Mouse (Mus musculus) urinary bladder, postnatal 25 days (tissue): ENCODE data around the gene Pi4k2a.
A peak's percentile ranks its signal among the peaks of the same experiment; 100 is the strongest.

Experiments used
- DNase-seq: peaks from one replicate; pipeline ENCODE4 v3.0.0; 2022; ENCODE audit warnings: low spot score

Gene Pi4k2a

DNA sequence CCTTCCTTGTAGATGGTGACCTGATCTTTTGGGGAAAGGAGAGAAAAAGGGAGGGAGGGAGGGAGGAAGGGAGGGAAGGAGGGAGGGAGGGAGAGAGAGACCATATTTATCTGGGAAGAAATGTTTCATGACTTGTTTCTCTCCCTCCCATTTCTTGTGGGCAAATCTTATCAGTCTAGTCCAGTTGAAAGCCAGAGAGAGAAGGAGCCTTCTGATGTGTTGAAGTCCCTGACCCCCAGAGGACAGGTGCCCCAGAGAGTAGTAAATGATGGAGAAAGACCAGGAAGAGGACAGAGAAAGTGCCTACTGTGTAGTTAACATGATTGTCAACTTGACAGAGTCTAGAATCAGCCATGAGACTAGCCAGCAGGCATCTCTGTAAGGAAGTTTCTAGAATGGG is 44.8 kb downstream of the Pi4k2a start:
- DNase-seq = no peak

DNA sequence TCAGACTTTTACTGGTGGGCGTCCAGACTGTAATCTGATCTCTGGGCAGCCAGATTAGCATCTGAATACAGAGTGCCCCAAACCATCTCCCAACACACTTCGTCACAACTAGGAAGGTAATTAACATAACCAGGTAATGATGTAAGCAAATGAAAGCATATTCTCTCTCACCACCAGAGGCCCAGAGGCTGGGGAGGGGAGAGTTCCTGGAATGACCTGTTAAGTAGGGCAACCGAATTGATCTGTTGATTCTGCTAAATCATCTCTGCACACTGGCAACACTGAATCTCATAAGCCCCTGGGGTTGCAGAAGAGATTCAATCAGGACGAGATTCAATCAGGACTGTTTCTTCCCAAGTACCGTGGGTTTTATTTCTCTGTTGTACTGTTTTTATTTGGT is 45.9 kb downstream of the Pi4k2a start:
- DNase-seq = no peak

GRCm38 (mm10) chr19:42137167-42137672 is 47.0 kb downstream of the Pi4k2a start:
- no peak for DNase-seq

DNA sequence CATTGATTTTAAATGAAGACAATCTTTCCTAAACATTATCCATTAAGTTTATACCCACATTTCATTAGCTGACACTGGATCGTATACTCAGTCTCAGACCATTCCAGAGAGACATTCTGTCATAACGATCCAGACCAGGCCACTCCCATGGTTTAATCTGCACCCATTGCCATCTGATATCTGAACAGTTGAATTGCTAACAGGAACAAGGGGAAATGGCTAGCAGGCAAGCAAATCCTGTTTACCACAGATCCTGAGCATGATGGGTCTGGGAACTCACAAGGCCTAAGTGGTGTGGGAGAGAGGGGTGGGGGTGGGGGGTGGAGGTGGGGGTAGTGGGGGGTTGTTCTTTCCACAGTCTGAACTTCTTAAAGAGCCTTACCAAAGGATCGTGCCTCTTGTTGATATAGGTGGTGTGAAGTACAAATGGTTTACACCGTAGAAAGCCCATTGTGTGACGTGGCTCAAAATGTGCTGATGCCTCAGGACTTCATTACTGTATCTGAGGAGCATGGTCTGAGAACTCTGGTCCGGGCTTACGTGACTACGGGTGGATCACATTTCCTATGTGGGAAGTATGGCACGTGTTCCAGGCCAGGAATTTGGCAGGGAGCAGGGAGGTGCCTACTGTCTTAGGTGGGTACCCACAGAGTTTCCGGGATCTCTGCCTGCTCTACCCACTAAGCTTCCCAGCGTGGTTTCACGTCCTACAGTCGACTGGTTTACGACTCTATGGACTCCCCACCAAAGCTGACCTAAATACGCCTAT is 48.4 kb downstream of the Pi4k2a start:
- DNase-seq = no peak

DNA sequence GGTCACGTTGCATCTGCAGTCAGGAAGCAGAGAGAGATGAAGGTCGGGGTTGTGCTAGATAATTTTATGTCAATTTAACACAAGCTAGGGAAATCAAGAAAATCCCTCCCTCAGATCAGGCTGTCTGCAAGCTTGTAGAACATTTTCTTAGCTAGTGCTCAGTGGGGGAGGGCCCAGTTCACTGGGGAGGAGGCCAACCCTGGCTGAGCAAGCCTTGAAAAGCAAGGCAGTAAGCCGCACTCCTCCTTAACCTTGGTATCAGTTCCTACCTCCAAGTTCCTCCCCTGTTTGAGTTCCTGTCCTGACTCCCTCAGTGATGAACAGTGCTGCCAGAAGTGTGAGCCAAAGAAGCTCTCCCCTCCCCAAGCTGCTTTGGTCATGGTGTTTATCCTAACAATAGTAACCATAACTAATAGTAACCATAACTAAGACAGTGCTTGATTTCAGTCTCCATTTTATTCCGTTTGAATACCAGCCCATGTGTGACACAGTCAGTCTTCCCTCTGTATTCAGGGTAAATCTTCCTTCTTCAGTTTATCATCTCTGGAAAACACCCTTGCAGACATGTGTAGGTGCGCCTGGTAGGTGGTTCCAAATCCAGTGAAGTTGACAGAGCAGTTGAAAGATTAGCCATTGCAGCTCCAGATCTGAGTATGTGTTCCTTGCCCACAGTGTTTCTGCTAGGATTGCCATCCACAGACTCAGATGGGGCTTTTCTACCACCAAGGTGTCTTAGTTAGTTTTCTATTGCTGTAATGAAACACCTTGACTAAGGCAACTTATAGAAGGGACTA is 49.7 kb downstream of the Pi4k2a start:
- DNase-seq = no peak

DNA sequence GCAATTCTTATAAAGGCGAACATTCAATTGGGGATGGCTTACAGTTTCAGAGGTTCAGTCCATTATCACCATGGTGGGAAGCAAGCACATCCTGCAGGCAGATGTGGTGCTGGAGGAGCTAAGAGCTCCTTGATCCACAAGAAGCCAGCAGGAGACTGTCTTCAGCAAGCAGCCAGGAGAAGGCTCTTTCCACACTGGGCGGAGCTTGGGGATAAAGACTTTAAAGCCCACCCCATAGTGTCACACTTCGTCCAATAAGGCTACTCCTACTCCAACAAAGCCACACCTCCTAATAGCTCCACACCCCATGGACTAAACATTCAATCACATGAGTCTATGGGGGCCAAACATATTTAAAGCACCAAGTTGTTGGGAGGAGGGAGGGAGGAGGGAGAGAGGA is 51.7 kb downstream of the Pi4k2a start:
- DNase-seq = no peak

DNA sequence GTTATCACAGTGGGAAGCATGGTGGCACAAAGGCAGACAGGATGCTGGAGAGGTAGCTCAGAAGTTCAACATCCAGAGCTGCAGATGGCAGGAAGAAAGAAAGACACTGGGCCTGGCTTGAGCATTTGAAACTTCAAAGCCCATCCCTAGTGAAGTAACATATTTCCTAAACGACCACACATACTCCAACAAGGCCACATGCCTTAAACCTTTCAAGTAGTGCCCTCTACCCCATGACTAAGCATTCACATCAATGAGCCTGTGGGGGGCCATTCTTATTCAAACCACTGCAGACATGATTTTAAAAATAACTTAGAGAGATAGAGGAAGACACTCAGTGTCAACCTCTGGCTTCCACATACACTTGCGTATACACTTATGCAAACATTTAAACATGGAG is 52.5 kb downstream of the Pi4k2a start:
- no peak for DNase-seq

DNA sequence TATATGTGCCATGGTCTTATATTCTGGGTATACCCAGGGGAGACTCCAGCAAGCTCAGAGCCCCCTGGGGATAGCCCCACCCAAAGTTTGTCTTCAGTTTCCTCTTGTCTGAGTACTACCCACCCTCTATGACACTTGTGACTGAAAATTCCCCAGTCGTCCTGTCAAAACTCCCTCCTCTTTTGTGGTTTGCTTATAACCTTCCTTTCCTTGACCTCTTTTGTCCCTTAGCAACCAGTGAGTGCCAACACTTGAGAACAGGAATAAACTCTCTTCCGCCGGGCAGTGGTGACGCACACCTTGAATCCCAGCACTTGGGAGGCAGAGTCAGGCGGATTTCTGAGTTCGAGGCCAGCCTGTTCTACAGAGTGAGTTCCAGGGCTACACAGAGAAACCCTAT is 53.8 kb downstream of the Pi4k2a start:
- no peak for DNase-seq

DNA sequence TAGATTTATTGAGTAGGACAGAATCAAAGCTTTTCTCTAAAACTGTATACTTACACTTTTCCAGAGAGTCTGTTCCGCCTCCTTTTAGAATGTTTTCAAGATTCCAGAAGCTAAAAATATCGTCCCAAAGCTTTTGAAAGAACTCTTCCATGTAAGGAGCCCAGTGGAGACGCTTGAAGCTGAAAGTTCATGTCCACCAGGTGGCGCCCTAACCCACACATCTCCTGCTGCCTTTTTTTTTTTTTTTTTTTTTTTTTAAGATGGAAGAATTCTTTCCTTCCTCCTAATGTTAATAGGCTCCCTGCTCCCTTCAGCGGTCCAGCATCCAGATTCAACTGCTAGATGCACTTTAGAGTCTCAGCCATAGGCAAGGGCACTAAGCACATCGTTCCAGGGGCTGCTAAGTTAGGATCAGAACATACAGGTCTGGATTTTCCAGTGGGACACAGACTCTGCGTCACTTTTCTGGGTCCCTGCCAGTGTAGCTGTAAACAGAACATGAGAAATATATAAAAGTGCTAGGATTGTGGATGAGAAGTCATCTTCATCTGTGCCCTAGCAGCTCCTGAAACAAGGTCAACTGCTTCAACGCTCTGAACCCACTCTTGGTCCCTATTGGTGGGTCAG is 54.4 kb downstream of the Pi4k2a start:
- DNase-seq = peak; percentile 89

- no peak for DNase-seq
Observed at GRCm38 (mm10) chr19:42145210-42145609, 54.9 kb downstream of the Pi4k2a start.

DNA sequence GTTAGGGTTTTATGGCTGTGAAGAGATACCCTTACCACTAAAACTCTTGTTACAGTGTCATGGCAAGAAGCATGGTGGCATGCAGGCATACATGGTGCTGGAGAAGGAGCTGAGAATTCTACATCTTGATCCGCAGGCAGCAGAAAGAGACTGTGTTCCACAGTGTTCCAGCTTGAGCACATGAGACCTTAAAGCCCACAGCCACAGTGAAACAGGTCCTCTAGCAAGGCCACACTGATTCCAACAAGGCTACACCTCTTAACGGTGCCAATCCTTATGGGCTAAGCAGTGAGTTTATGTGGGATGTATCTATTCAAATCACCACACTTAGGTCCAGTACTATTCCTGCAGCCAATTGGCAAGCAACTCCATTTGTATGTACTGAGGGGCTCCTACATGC is 55.5 kb downstream of the Pi4k2a start:
- DNase-seq = no peak

GRCm38 (mm10) chr19:42146276-42147010 is 56.2 kb downstream of the Pi4k2a start:
- no peak for DNase-seq

GRCm38 (mm10) chr19:42147170-42147768 is 57.0 kb downstream of the Pi4k2a start, which contains the start of gene Marveld1:
Gene Marveld1 (plus strand): TSS chr19:42147400.
- peak; percentile 68 for DNase-seq

GRCm38 (mm10) chr19:42147769-42148568 is 57.7 kb downstream of the Pi4k2a start:
- peak; percentile 55 for DNase-seq

DNA sequence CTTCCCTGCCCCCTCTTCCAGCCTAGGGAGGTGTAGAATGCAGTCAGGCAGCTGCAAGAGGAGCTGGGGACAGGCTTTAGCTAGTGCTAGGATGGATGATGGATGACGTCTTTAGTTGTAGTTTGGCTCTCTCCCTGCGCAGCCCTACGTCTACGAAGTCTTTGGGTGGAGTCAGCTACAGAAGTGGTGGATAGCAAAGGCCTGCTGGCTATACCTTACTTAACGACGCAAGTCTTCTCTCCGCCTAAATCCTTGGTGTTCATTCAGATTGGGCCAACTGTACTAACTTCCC is 58.2 kb downstream of the Pi4k2a start:
- no peak for DNase-seq

DNA sequence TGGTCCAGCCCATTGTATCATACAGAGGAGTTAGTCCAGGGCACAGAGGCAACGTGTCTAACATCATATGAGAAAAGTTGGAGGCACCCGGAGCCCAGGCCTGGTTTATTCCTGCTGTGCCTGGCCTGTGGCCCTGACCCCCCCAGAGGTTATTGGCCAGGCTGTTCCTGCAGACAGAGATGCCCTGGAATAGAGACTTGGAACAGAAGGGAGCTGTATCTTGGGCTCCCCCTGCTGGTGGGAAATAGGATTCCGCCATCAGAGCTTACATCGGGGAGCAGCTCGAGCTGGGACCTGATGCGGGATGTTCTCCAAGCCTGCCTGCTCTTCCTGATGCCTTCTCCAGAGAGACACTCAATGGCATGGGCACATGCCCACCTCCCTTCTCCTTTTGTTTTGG is 61.7 kb downstream of the Pi4k2a start:
- peak; percentile 84 for DNase-seq

DNA sequence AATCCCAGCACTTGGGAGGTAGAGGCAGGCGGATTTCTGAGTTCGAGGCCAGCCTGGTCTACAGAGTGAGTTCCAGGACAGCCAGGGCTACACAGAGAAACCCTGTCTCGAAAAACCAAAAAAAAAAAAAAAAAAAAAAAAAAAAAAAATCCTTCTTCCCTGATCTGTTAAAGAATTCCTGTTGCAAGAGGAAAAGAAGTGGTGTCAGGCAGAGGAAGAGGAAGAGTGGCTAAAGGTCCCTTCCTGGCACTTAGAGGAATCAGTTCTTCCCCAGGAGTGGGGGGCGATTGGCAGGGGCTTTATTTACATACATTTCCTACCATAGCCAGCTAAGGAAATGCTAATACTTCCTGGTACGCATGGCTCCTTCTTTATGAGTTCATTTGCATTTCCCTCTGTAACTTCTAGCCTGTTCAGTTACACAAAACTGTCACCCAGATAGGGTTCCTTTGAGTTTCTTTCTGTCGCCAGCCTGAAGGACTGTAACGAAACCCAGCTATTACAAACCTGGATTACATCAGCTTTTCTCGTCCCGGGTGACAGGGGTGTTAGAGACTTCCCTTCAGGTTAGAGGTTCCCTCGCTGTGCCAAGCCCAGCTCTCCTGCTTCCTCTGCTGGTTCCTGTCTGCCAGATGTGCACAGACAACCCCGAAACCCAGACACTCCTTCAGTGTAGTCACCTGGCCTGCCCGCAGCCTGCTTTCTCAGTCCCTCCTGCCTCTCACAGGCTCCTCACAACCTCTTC is 67.4 kb downstream of the Pi4k2a start:
- DNase-seq = no peak

GRCm38 (mm10) chr19:42158246-42159017 is 68.2 kb downstream of the Pi4k2a start:
- DNase-seq = no peak

GRCm38 (mm10) chr19:42163764-42164163 is 73.5 kb downstream of the Pi4k2a start, which contains the start of gene Zfyve27:
Gene Zfyve27 (plus strand): TSS chr19:42163951.
- DNase-seq = no peak
